Mouse (Mus musculus): Measurements from ENCODE around the gene Plpp1. TPM values are rescaled to one million over a fixed set of nuclear protein-coding genes. Genes with fewer than 3 reads are reported as not detected.

Plpp1 gene
- total and polyA plus RNA-seq, 3 experiments: 0.12 to 0.15 TPM; not detected in 1

GRCm38 (mm10) chr13:112862342-112862741 is 61.8 kb downstream of the Plpp1 start:
- Histone ChIP-seq H3K9me3 (replicated peaks; ENCODE audit: insufficient read depth, low read length) (no peaks in the 10 kb centered on the region), H3K27ac (ENCODE audit: control insufficient read depth, low read depth, low read length) (no peak overlapping the region), H3K4me3 (ENCODE audit: control insufficient read depth in 1 of 2, insufficient read depth in 1 of 2, low read depth in 2 of 2, low read length in 2 of 2) (no peak overlapping the region), H3K79me2 (ENCODE audit: control insufficient read depth, insufficient read depth, low read length, poor library complexity) (no peaks in the 10 kb centered on the region), H3K4me1 (ENCODE audit: control insufficient read depth in 1 of 2, insufficient read depth in 2 of 2, low read length in 2 of 2) (peaks cover 3 to 4% of the 10 kb centered on the region in 2 experiments; a peak in 1 of 4 replicates), H3K36me3 (ENCODE audit: control insufficient read depth in 1 of 2, insufficient read depth in 2 of 2, low read length in 2 of 2) (peaks cover 7% of the 10 kb centered on the region in 2 experiments), H3K9ac (ENCODE audit: control insufficient read depth, low read depth, low read length, poor library complexity, severe bottlenecking) (no peak overlapping the region), H3K27me3 (ENCODE audit: control insufficient read depth in 1 of 2, insufficient read depth in 2 of 2, low read length in 2 of 2) (no peaks in the 10 kb centered on the region)
- TF ChIP-seq ZMIZ1 (IDR thresholded peaks at IDR 0.05; ENCODE audit: low read depth, low read length) (no peak), JUND (IDR thresholded peaks at IDR 0.05; ENCODE audit: low read depth, low read length) (no peak), BHLHE40 (IDR thresholded peaks at IDR 0.05; ENCODE audit: borderline replicate concordance, low read depth, low read length) (no peak), RAD21 (IDR thresholded peaks at IDR 0.05; ENCODE audit: low read depth, low read length) (no peak), HCFC1 (IDR thresholded peaks at IDR 0.05; ENCODE audit: low read depth, low read length) (no peak), SIN3A (IDR thresholded peaks at IDR 0.05; ENCODE audit: low read length) (no peak), CHD2 (IDR thresholded peaks at IDR 0.05; ENCODE audit: low read length) (no peak), MAZ (IDR thresholded peaks at IDR 0.05; ENCODE audit: low read depth, low read length) (no peak), NRF1 (IDR thresholded peaks at IDR 0.05; ENCODE audit: insufficient read depth, low read depth, low read length, poor library complexity, severe bottlenecking) (no peak), MAFK (IDR thresholded peaks at IDR 0.05; ENCODE audit: borderline replicate concordance, low read depth, low read length) (no peak), TAL1 (IDR thresholded peaks at IDR 0.05; ENCODE audit: low read length) (no peak), TCF12 (IDR thresholded peaks at IDR 0.05; ENCODE audit: low read depth, low read length) (no peak), MEF2A (IDR thresholded peaks at IDR 0.05; ENCODE audit: extremely low read depth, insufficient replicate concordance, low read depth, low read length, poor library complexity, severe bottlenecking) (no peak), ZNF384 (IDR thresholded peaks at IDR 0.05; ENCODE audit: low read depth, low read length) (no peak), MXI1 (IDR thresholded peaks at IDR 0.05; ENCODE audit: low read depth, low read length) (no peak), MYB (IDR thresholded peaks at IDR 0.05; ENCODE audit: low read depth, low read length) (no peak), MAX (IDR thresholded peaks at IDR 0.05; ENCODE audit: low read length) (no peak), POLR2A (IDR thresholded peaks at IDR 0.05; ENCODE audit: control insufficient read depth in 1 of 2, insufficient read depth in 1 of 2, low read depth in 1 of 2, low read length in 2 of 2, poor library complexity in 1 of 2) (no peak), EP300 (IDR thresholded peaks at IDR 0.05; ENCODE audit: low read depth in 1 of 2, low read length in 2 of 2) (no peak), NELFE (IDR thresholded peaks at IDR 0.05; ENCODE audit: low read depth, low read length) (no peak)
- no peak for DNase-seq (ENCODE audit: low read depth, low spot score)

GRCm38 (mm10) chr13:112862978-112863677 is 62.5 kb downstream of the Plpp1 start:
- no peak overlapping the region for H3K9ac ChIP-seq (ENCODE audit: control insufficient read depth, low read depth, low read length, poor library complexity, severe bottlenecking)
- no peak overlapping the region for H3K4me3 ChIP-seq (ENCODE audit: control insufficient read depth in 1 of 2, insufficient read depth in 1 of 2, low read depth in 2 of 2, low read length in 2 of 2)
- no peaks in the 10 kb centered on the region for H3K9me3 ChIP-seq (replicated peaks; ENCODE audit: insufficient read depth, low read length)
- H3K4me1 ChIP-seq (ENCODE audit: control insufficient read depth in 1 of 2, insufficient read depth in 2 of 2, low read length in 2 of 2): peaks cover 3 to 4% of the 10 kb centered on the region in 2 experiments; a peak in 1 of 4 replicates
- no peaks in the 10 kb centered on the region for H3K79me2 ChIP-seq (ENCODE audit: control insufficient read depth, insufficient read depth, low read length, poor library complexity)
- H3K27me3 ChIP-seq (ENCODE audit: control insufficient read depth in 1 of 2, insufficient read depth in 2 of 2, low read length in 2 of 2): no peaks in the 10 kb centered on the region
- no peak for DNase-seq (ENCODE audit: low read depth, low spot score)
- no peak overlapping the region for H3K27ac ChIP-seq (ENCODE audit: control insufficient read depth, low read depth, low read length)
- no peak for TF ChIP-seq MAZ (IDR thresholded peaks at IDR 0.05; ENCODE audit: low read depth, low read length)
- no peak for TF ChIP-seq MAX (IDR thresholded peaks at IDR 0.05; ENCODE audit: low read length)
- TF ChIP-seq MXI1 (IDR thresholded peaks at IDR 0.05; ENCODE audit: low read depth, low read length): no peak
- no peak for TF ChIP-seq HCFC1 (IDR thresholded peaks at IDR 0.05; ENCODE audit: low read depth, low read length)
- no peak for TF ChIP-seq USF2 (IDR thresholded peaks at IDR 0.05; ENCODE audit: borderline replicate concordance in 1 of 2, insufficient read depth in 1 of 2, low read depth in 1 of 2, low read length in 2 of 2)
- TF ChIP-seq ETS1 (IDR thresholded peaks at IDR 0.05; ENCODE audit: low read depth, low read length): no peak
- TF ChIP-seq UBTF (IDR thresholded peaks at IDR 0.05; ENCODE audit: borderline replicate concordance, insufficient read depth, low read depth, low read length): no peak
- TF ChIP-seq SIN3A (IDR thresholded peaks at IDR 0.05; ENCODE audit: low read length): no peak
- TF ChIP-seq KAT2A (conservative IDR thresholded peaks at IDR 0.05; ENCODE audit: low read depth, low read length): no peak
- no peak for TF ChIP-seq TBP (IDR thresholded peaks at IDR 0.05; ENCODE audit: low read depth, low read length)
- TF ChIP-seq POLR2AphosphoS5 (IDR thresholded peaks at IDR 0.05; ENCODE audit: borderline replicate concordance, low read depth, low read length): no peak
- no peak for TF ChIP-seq BHLHE40 (IDR thresholded peaks at IDR 0.05; ENCODE audit: borderline replicate concordance, low read depth, low read length)
- no peak for TF ChIP-seq CHD2 (IDR thresholded peaks at IDR 0.05; ENCODE audit: low read length)
- TF ChIP-seq ELF1 (IDR thresholded peaks at IDR 0.05; ENCODE audit: low read depth, low read length): no peak
- no peak for TF ChIP-seq TCF12 (IDR thresholded peaks at IDR 0.05; ENCODE audit: low read depth, low read length)
- peaks cover 7 to 11% of the 10 kb centered on the region in 2 experiments for H3K36me3 ChIP-seq (ENCODE audit: control insufficient read depth in 1 of 2, insufficient read depth in 2 of 2, low read length in 2 of 2)

Data from MEL (cell line).